Mouse (Mus musculus) neural tube, embryonic 13.5 days (tissue): Measurements from ENCODE around the gene Fancc. TPM values are rescaled to one million over a fixed set of nuclear protein-coding genes. Genes with fewer than 3 reads are reported as not detected.
A peak's percentile ranks its signal among the peaks of the same experiment; 100 is the strongest.

Experiments used
- ATAC-seq: fragments of 200-750 bp; cut with Nextera tagmentation; 2 replicates; pipeline ENCODE4 v1.8.0; 2017; ENCODE audit warnings: low read depth, mild to moderate bottlenecking, moderate TSS enrichment, moderate library complexity
- H3K27ac ChIP-seq: fragments of 300-500 bp; sonication (generic); replicated peaks from 2 replicates; pipeline ENCODE4 v1.5.1; 2015; ENCODE audit warnings: moderate library complexity, mild to moderate bottlenecking, inconsistent platforms
- H3K27me3 ChIP-seq: fragments of 300-500 bp; sonication (generic); 2 replicates; pipeline ENCODE4 v1.6.1; 2015; ENCODE audit warnings: mild to moderate bottlenecking, inconsistent platforms
- H3K36me3 ChIP-seq: fragments of 300-500 bp; sonication (generic); 2 replicates; pipeline ENCODE4 v1.6.1; 2015; ENCODE audit warnings: mild to moderate bottlenecking, inconsistent platforms
- H3K4me1 ChIP-seq: fragments of 300-500 bp; sonication (generic); replicated peaks from 2 replicates; pipeline ENCODE4 v1.6.1; 2015; ENCODE audit warnings: inconsistent platforms
- H3K4me2 ChIP-seq: fragments of 300-500 bp; sonication (generic); 2 replicates; pipeline ENCODE4 v1.6.1; 2015; ENCODE audit warnings: inconsistent platforms, mild to moderate bottlenecking, moderate library complexity
- H3K4me3 ChIP-seq: fragments of 300-500 bp; sonication (generic); 2 replicates; pipeline ENCODE4 v1.5.1; 2015; ENCODE audit warnings: mild to moderate bottlenecking, inconsistent platforms
- H3K9ac ChIP-seq: fragments of 300-500 bp; sonication (generic); 2 replicates; pipeline ENCODE4 v1.6.1; 2015; ENCODE audit warnings: moderate library complexity, mild to moderate bottlenecking, inconsistent platforms
- H3K9me3 ChIP-seq: fragments of 300-500 bp; sonication (generic); 2 replicates; pipeline ENCODE4 v1.6.1; 2016; ENCODE audit warnings: inconsistent platforms
- WGBS: fragments of 180-500 bp; shearing (Covaris S2); methylation state at CpG from one replicate; pipeline ENCODE4 v1.1.7; 2015; 5-methylcytosine and 5-hydroxymethylcytosine counted together
- polyA plus RNA-seq: library from polyadenylated mRNA; unstranded; fragments of >200 nt; fragmentation: Nextera tagmentation; extraction: Ambion mirVana; gene quantifications from 2 replicates; pipeline ENCODE4 v1.2.1, GENCODE M21; 2015

The Fancc gene
- polyA plus RNA-seq, result 15.3 and 20.6 TPM in 2 replicates

DNA sequence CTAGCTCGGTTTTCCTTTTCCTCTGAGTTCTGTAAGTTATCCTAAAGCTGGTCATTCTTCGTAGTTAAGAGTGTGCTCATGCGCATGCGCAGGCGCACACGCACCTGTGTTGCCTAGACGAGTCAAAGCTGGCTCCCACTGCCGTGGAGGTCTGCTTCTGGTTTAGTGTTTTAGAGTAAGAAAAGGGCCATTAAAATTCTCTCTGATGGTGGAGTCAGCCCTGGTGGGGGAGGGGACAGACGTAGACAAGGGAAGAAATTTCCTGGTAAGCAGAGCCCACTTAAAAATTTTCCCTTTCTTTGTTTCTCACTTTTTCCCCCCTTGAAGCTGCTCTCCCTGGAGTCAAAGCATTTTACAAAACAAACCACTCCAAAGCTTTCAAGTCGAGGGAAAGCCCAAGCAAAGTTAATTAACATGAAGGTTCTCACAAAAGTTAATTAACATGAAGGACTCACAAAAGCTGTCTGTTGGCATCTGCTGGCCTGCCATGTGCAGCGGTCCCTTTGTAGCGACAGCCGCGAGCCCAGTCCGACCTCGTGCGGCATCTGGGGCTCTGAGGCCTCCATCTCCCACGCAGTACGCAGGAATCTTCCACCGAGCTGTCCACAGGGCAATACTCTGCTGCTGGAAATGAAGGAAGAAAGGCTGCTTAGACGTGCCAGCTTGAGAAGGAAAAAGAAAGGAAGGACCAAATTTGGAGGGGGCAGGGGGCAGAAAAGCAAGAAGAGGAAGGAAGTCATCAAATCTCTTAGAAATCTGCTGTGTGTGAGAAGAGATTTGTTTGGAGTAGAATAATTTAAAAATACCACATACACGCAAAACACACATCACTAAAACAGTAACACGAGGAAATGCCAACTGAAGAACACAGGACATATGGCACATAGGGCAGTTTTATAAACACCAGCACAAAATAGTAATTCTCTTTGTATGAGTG, at the start of gene Fancc:
Gene Fancc, minus strand, starts transcription at position 633 of the 937 bp plus-strand sequence.
- Histone ChIP-seq H3K4me2 (peak within 1 kb of the TSS; percentile 43), H3K4me1 (peaks cover 17% of the 10 kb centered on the region), H3K4me3 (no peak within 1 kb of the TSS), H3K36me3 (no peaks in the 10 kb centered on the region), H3K27me3 (no peaks in the 10 kb centered on the region), H3K27ac (peak within 1 kb of the TSS; percentile 71), H3K9me3 (no peaks in the 10 kb centered on the region), H3K9ac (peak within 1 kb of the TSS; percentile 26; the same call in 1 of the 2 replicates)
- 16% methylated on average over 23 of the region's 23 CpGs for WGBS
- peak; percentile 90 for ATAC-seq

DNA sequence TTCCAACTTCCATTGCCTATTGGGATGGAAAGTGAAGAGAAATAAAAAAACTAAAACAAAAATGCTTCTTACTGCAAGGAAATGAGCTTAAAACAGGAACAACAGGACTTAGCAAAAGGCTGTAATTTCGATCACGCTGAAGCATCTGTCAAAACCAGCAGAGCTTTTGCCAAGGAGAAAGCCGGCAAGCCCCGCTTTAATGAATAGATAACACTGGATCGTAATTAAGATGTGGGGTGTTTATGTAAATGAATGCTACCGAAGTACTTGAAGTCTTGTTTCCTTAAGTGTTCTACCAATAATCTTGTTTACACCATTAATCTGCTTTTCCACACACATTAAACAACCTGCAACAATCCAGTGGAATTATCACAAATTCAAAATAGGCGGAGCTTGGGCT, 48.2 kb upstream of the Fancc start:
- H3K27me3 ChIP-seq, result no peaks in the 10 kb centered on the region
- 0 out of 2 replicates have a peak overlapping the region, but pooled peaks have one; percentile 10 for H3K4me2 ChIP-seq
- peaks cover 44% of the 10 kb centered on the region for H3K36me3 ChIP-seq

DNA sequence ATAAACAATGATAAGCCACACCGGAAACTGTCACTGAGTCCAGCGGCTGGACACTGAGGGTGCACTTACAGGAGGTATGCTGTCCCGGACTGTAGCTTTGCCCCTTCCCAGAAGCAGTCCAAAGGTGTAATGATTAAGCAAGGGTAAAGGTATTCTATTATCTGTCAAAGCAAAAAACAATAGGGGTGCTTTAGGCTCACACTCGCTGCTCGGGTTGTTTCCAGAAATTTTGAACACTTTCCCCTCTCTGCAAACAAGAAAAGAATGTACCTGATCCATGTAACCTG, 47.8 kb upstream of the Fancc start:
- Histone ChIP-seq H3K9ac (no peak overlapping the region), H3K36me3 (peaks cover 46% of the 10 kb centered on the region), H3K27ac (peak overlapping the region; percentile 50), H3K9me3 (no peaks in the 10 kb centered on the region), H3K4me1 (peaks cover 68% of the 10 kb centered on the region), H3K27me3 (no peaks in the 10 kb centered on the region), H3K4me2 (0 out of 2 replicates have a peak overlapping the region, but pooled peaks have one; percentile 10), H3K4me3 (no peak overlapping the region)
- 31% methylated on average over 5 of the region's 5 CpGs for WGBS
- no peak for ATAC-seq

More for the DNA sequence above, 48.2 kb upstream of the Fancc start:
- Histone ChIP-seq H3K4me1 (peaks cover 71% of the 10 kb centered on the region), H3K4me3 (no peak overlapping the region), H3K9ac (peak overlapping the region; percentile 18; the same call in 1 of the 2 replicates), H3K27ac (peak overlapping the region; percentile 50), H3K9me3 (no peaks in the 10 kb centered on the region)
- no peak for ATAC-seq
- WGBS, result 43% methylated on average over 7 of the region's 7 CpGs

DNA sequence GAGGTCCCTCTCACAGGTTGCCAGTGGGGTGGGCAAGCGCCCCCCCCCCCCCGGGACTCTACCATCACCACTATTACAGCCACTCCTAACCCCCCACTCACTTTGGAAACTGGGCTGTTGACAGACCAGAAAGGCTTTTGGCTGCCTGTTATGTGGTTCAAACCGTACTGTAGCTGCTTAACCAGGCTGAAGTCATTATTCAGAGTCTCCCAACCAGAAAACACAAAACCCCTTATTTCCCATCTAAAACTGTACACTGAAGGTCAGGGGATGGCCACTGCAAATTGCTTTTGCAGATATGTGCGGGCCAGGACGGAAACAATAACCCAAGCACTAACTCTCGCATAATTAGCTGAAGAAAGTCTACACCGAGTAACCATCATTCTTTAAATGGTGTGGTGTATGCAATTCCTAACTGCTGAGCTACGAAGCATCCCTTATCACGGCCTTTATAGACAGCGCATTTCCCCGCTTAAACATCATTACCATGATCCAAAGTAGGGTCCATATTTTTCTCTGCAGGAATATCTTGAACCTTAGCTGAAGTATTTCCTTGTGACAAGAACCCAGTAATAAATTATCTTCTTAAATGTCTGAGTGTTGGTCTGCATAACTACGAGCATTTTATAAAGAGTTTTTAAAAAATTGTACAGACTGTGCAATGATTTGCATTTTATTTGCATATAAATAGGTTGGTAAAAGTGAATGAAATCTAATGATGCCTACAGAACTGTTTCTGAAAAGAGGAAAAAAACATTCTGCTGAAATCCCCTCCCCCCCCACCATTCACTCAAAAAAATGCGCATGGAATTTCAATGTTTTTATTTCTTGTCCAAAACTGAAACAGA, 47.3 kb upstream of the Fancc start:
- H3K4me2 ChIP-seq, result no peak overlapping the region; the same call in 1 of the 2 replicates
- ATAC-seq, result no peak
- 39% methylated on average over 13 of the region's 13 CpGs for WGBS

DNA sequence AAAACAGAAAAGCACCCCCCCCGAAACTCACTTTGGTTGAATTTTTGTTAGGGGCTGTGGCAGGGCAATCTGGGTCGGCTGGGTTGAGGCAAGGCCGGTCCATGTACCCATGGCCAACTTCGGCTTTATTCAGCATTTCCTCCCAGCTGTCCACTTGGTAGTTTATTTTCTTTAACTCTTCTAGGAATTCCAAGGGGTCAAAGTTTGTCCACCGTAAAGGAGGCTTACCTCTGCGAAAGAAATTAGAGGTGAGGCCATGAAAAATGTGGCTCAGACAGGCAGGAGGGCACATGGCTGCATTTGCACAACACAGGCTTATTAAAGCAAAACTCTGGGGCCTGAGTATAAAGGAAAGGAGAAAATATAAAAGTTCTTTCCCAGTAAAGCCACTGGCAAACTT, 46.4 kb upstream of the Fancc start:
- ATAC-seq, result no peak
- H3K4me3 ChIP-seq, result no peak overlapping the region
- no peak overlapping the region for H3K9ac ChIP-seq
- H3K36me3 ChIP-seq, result peaks cover 60% of the 10 kb centered on the region
- H3K9me3 ChIP-seq, result no peaks in the 10 kb centered on the region
- H3K4me2 ChIP-seq, result no peak overlapping the region
- WGBS, result 69% methylated on average over 6 of the region's 6 CpGs
- H3K27ac ChIP-seq, result no peak overlapping the region; the same call in 1 of the 2 replicates
- peaks cover 54% of the 10 kb centered on the region for H3K4me1 ChIP-seq
- no peaks in the 10 kb centered on the region for H3K27me3 ChIP-seq

More for the DNA sequence above, 47.3 kb upstream of the Fancc start:
- Histone ChIP-seq H3K4me1 (peaks cover 62% of the 10 kb centered on the region), H3K27me3 (no peaks in the 10 kb centered on the region), H3K4me3 (no peak overlapping the region), H3K9me3 (no peaks in the 10 kb centered on the region), H3K27ac (peak overlapping the region; percentile 49), H3K36me3 (peaks cover 52% of the 10 kb centered on the region), H3K9ac (no peak overlapping the region)

DNA sequence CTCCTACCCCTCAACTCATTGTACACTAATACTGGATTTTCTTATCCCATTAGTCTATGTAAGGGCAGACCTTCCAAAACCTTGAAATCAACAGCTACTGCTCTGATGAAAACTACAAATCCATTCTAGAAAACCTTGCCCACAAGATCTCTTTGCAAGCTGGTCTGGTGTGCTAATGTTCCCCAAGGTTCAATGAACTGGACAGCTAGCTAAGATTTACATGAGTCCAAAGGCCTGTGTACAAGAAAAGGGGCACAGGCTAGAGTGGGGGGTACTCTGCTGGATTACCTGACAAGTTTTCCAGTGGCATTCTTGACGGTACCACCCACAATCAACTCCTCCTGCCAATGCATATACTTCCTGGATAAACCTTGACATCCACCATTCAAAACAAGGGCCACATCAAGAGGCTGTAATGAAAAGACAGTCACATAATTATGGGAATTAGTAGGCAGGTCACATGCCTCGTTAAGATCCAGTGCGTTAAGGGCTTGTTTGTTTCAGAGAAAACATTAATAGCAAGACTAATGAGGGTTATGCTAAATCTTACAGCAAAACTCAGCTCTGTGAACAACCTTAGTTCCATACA, 45.8 kb upstream of the Fancc start:
- Histone ChIP-seq H3K9ac (no peak overlapping the region), H3K9me3 (no peaks in the 10 kb centered on the region), H3K36me3 (peaks cover 60% of the 10 kb centered on the region), H3K27ac (no peak overlapping the region), H3K27me3 (no peaks in the 10 kb centered on the region), H3K4me3 (no peak overlapping the region), H3K4me2 (no peak overlapping the region), H3K4me1 (peaks cover 48% of the 10 kb centered on the region)
- ATAC-seq, result no peak
- 55% methylated on average over 3 of the region's 3 CpGs for WGBS

DNA sequence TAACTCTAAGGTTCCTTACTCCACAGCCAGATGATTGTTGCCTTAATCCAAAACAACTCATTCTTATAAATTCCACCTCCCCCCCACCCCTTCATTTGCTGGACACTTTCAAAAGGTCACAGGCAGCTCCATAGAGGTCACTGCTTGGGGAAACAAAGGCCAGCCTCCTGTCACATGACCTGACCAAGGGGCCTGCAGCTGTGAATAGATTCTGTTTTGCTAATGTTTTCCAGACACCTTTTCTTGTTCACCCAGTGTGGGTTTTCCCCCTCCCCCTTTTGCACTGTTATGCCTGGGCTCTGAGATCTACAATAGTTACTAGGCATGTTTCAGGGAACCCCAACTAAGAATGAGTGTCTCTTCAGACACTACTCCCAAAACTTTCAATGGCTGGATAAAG, 44.4 kb upstream of the Fancc start:
- Histone ChIP-seq H3K4me3 (no peak overlapping the region), H3K4me1 (peaks cover 44% of the 10 kb centered on the region), H3K9ac (no peak overlapping the region), H3K27me3 (no peaks in the 10 kb centered on the region), H3K4me2 (no peak overlapping the region), H3K9me3 (no peaks in the 10 kb centered on the region), H3K27ac (no peak overlapping the region), H3K36me3 (peaks cover 71% of the 10 kb centered on the region)
- no peak for ATAC-seq

DNA sequence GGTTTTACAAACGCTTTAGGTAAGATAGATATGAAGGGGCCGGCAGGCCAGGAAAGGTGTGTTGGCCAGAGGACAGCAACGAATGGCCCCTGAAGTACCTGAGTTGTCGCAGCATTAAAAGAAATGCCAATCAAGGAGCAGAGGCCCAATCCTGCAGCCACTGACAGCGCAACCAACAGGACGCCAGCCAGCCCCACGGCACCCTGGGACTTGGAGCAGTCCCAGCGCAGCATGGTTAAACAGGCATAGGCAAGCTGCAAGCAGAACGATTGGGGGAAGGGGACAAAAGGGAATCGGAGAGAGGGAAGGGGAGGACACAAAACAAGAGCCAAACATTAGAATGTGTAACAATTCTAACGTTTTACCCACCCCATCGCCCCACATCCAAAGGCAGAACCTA, 43.5 kb upstream of the Fancc start:
- ATAC-seq, result no peak
- peaks cover 35% of the 10 kb centered on the region for H3K4me1 ChIP-seq
- H3K4me2 ChIP-seq, result no peak overlapping the region
- H3K9ac ChIP-seq, result no peak overlapping the region
- H3K27ac ChIP-seq, result no peak overlapping the region
- no peaks in the 10 kb centered on the region for H3K27me3 ChIP-seq
- peaks cover 80% of the 10 kb centered on the region for H3K36me3 ChIP-seq
- no peaks in the 10 kb centered on the region for H3K9me3 ChIP-seq
- 85% methylated on average over 12 of the region's 12 CpGs for WGBS
- no peak overlapping the region for H3K4me3 ChIP-seq

DNA sequence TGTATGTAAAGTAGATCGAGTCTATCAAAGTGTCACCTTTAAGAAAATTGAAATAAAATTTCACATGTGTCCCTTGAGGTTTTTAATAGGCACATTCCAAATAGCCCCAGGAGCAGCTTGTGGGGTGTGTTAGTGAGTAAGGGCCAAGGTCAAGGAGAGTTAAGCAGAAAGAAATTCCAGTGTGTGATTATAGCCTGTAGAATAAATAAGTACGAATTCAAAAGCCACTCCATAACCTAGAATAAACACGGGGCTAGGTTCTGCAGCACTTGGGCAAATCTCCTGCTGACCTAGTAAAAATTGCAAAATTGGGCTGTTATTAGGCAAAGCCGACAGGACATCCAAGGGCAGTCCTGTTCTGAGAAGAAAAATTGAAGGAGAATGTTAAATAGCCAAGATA, 37.9 kb upstream of the Fancc start:
- Histone ChIP-seq H3K36me3 (peaks cover 100% of the 10 kb centered on the region), H3K4me3 (no peak overlapping the region), H3K9me3 (no peaks in the 10 kb centered on the region), H3K4me2 (no peak overlapping the region), H3K9ac (no peak overlapping the region), H3K27ac (no peak overlapping the region), H3K27me3 (no peaks in the 10 kb centered on the region), H3K4me1 (peaks cover 18% of the 10 kb centered on the region)
- ATAC-seq, result no peak
- WGBS, result 88% methylated on average over 4 of the region's 4 CpGs

DNA sequence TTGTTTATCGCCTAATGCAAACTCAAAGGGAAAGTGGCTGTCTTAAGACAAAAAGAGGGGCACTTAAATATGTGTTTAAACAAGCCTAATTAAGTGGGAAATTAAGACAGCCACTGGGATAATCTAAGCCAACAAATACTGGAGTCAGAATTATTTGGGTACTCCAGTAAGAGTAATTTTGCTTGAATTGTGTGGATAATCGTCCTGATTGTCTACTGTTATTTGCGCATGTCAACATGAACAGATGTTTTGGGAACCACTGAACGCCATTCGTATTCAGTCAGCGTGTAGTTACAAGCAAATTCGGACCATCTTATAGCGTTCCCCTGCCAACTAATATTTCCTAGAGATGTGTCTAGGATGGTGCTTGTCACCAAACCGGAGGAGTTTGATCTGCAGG, 33.8 kb upstream of the Fancc start:
- 63% methylated on average over 9 of the region's 9 CpGs for WGBS
- ATAC-seq, result no peak
- Histone ChIP-seq H3K36me3 (peaks cover 93% of the 10 kb centered on the region), H3K27me3 (no peaks in the 10 kb centered on the region), H3K4me2 (no peak overlapping the region), H3K27ac (peak overlapping the region; percentile 29), H3K4me3 (no peak overlapping the region), H3K9me3 (no peaks in the 10 kb centered on the region), H3K9ac (no peak overlapping the region), H3K4me1 (peaks cover 59% of the 10 kb centered on the region)

DNA sequence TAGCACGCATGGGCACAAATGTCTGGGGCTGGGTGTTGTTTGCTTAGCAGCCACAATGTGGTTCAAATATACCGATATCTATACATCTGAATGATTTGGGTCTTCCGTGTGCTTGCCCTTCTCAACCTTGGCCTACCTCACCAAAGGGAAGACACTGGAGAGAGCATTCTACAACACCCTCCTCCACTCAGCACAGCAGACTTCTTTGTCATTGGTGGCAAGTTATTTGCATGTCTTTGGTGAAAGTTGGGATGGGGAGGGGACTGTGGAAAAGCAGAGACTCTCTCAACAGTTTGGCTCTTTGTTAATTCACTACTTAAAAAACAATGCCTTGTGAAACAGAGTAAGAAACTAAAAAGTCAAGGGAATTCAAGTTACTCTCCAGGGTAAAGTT, 33.3 kb upstream of the Fancc start:
- 33% methylated on average over 3 of the region's 3 CpGs for WGBS
- no peak for ATAC-seq
- H3K9ac ChIP-seq, result no peak overlapping the region
- H3K27ac ChIP-seq, result peak overlapping the region; percentile 54
- no peak overlapping the region for H3K4me3 ChIP-seq
- H3K27me3 ChIP-seq, result no peaks in the 10 kb centered on the region
- H3K9me3 ChIP-seq, result no peaks in the 10 kb centered on the region
- peaks cover 90% of the 10 kb centered on the region for H3K36me3 ChIP-seq
- no peak overlapping the region for H3K4me2 ChIP-seq
- peaks cover 64% of the 10 kb centered on the region for H3K4me1 ChIP-seq
